Mouse (Mus musculus) thymus, postnatal 25 days (tissue): Measurements from ENCODE around the gene Mtch1.
"Not testable (repeated sequence)": the region's sequence is repeated elsewhere in the genome, so short reads cannot be mapped to it uniquely, and the experiment has no call there.

Experiments used
- DNase-seq: peaks from one replicate; pipeline ENCODE4 v3.0.0; 2022

The Mtch1 gene

GRCm38 (mm10) chr17:29332186-29332685 lies 15.5 kb downstream of the Mtch1 start:
- peak; percentile 66 for DNase-seq

DNA sequence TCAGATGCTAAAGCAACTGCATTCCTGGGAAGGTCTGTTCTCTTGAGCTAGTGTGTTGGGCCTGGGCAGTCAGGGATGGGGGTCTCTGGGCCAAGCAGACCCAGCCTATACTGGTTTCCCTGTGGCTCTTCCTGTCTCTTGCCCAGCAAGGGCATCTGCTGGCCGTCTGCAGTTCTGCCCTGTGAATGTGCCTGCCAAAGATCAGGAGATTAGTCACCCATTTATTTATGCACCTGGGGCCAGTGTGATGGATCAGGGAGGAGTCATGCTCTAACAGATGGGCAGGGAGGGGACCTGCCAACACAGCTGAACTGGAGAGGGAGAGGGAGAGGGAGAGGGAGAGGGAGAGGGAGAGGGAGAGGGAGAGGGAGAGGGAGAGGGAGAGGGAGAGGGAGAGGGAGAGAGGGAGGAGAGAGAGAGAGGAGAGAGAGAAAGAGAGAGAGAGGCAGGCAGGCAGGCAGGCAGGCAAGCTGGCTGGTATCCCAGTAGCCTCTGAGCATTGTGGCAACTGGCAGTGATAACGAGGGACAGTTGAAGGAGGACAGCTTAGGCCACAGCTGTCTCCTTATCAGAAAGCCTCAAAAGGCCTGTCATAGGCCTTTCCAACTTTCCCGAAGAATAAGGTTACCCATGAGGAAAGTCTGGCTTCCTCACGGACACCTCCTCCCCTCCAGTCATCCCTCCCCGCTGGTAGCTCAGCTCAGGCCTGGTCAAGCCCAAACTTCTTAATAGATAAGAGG lies 16.9 kb downstream of the Mtch1 start:
- DNase-seq = no peak

DNA sequence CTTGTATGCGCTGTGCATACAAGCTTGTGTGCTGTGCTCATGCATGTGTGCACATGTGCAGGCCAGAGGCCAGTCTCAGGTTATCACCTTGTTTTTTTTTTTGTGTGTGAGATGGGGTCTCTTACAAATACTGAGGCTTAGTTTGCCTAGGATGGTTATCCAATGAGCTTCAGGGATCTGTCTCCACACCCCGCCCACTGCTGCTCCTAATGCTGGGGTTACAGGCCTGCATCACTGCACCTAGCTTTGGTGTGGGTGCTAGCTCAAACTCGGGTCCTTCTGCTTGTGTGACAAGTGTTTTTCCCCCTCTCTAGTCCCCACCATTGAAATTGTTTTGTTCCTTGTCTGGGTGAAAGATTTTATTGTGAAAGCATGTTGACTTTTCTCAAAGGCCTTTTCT lies 17.5 kb downstream of the Mtch1 start:
- DNase-seq = no peak

DNA sequence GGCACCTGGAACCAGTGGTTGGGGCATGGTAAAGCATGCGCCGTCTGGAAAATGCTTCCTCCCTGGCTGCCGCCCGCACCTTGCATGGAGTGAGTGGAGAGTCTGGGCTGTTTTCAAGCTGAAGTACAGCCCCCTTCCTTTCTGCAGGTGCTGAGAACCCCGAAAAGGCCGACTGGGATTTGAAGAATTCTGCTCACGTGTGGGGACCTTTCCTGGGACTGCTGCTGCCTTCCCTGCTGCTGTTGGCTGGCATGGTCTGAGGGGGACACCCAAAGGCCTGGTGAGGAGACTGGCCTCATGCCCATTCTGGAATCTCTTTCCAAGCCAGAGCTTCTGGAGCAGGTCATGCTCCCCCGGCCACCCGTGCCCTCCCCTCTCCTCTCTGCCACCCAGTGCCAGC lies 20.0 kb downstream of the Mtch1 start:
- no peak for DNase-seq

- DNase-seq = no peak
These were observed 20.9 kb downstream of the Mtch1 start for GRCm38 (mm10) chr17:29326531-29327529.

GRCm38 (mm10) chr17:29325831-29326230 lies 21.9 kb downstream of the Mtch1 start:
- no peak for DNase-seq

DNA sequence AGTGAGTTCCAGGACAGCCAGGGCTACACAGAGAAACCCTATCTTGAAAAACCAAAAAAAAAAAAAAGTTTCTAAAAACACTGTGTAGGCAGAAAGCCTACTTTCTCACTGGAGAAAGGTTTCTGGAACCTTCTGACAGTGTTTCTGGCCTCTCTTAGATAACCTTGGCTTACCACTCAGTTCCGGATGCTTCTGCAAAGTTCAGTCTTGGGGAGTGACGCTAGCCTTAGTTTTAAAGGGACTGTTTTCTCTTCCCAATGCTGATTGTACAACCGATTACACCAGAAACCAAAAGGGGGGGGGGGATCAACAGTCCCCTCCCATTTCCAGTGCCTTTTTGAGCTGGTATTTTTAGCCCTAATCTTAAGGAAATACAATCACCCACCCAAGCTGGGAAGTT lies 24.1 kb downstream of the Mtch1 start:
- DNase-seq = no peak

DNA sequence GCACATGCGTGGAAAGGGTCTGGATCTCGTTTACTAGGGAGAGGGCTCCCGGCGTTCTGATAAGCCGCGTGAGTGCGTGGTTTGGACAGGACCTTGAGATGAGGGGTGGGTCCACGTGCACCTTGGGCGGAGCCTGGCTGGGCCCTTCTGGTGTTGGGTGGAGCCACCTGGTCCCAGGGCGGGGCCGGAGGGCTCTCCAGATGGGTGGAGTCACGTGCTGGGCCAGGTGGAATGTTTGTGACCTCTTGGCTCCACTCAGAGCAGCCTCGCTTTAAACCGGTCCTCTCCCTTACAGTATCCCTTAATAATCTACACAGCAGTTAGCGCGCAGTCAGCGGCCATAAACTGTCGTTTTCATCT lies 25.2 kb downstream of the Mtch1 start:
- no peak for DNase-seq

GRCm38 (mm10) chr17:29321765-29322602 lies 25.8 kb downstream of the Mtch1 start:
- DNase-seq = no peak

GRCm38 (mm10) chr17:29319881-29320639 lies 27.7 kb downstream of the Mtch1 start:
- DNase-seq = no peak

GRCm38 (mm10) chr17:29319476-29319875 lies 28.3 kb downstream of the Mtch1 start:
- DNase-seq = no peak

DNA sequence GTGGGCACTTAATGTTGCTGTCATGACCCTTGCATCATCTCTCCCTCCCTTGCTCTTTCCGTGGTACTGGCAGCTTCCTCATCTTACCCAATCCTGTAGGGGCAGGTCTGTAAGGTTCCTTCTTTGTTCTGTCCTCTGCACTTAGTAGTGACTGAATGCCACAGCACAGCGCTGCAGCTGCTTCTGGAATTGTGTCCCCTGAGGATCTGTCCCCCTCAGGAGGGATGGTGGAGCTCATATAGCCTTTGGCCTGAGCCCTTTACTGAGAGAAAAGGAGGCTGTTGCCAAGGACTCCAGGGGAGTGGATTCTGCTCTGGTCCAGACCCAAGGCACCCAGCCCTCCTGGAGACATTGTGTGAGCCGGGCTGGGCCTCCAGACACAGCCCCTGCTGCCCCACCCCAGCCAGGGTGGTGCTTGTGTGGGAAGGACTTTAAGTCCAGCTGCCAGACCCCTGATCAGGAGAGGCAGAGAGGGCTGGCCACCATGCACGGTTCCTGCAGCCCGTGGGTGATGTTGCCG lies 28.9 kb downstream of the Mtch1 start:
- no peak for DNase-seq

- not testable (repeated sequence) for DNase-seq
These were observed 30.4 kb downstream of the Mtch1 start, which contains the start of gene Pi16 for GRCm38 (mm10) chr17:29317380-29317779. Gene Pi16 (plus strand): TSS chr17:29317680.

DNA sequence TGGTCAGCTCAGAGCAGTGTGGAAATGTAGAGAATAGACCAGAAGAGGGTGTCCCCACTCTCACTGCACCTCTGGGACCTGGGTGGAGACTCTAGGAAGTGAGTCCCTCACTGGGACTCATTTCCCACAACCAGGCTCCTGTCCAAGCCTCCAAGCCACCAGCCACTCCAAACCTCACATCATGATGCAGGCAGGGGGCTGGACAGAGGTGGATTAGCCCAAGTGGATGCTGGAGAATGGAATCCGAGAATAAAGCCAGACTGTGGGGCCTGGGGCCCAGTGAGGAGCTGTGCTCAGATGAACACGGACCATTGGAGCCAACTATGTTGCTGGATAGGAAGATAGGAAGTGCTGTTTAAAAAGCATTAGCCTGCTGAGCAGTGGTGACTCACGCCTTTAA lies 30.8 kb downstream of the Mtch1 start:
- DNase-seq = no peak

- DNase-seq = no peak
These were observed 31.9 kb downstream of the Mtch1 start for GRCm38 (mm10) chr17:29315672-29316465.

GRCm38 (mm10) chr17:29313300-29313699 lies 34.4 kb downstream of the Mtch1 start:
- no peak for DNase-seq

DNA sequence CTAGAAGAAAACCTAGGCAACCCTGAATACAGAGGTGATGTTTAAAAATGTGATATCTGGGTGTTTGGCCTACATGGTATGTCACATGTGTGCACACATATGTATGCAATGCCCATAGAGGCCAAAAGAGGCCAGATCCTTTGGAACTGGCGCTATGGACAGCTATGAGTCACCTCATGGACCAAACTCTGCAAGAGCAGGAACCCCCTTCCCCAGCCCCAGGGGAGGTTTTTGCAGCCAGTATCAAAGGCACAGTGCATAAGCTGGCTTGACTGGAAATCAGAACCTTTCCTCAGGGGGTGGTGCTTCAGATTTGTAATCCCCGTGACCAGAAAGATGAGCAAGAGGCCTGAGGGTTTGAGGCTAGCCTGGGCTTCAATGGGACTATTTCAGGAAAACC lies 35.7 kb downstream of the Mtch1 start:
- no peak for DNase-seq

DNA sequence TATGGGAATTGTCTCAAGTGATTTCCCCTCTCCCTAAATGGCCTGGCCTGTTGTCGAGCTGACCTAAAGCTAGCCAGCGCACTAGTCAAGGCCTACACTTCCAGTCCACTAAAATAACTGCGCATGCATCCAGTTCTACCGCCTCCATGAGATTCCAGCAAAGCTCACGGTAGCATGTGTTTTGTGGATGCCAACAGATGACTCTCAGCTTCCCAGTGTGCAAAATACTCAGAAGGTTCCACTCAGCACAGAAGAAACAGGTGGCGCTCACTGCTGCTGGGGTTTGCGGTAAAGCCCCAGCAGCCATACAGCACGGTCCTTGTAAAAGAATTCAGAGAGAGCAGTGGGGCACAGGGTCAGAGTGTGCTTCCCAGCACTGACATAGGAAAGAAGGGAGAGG lies 36.1 kb downstream of the Mtch1 start:
- no peak for DNase-seq

DNA sequence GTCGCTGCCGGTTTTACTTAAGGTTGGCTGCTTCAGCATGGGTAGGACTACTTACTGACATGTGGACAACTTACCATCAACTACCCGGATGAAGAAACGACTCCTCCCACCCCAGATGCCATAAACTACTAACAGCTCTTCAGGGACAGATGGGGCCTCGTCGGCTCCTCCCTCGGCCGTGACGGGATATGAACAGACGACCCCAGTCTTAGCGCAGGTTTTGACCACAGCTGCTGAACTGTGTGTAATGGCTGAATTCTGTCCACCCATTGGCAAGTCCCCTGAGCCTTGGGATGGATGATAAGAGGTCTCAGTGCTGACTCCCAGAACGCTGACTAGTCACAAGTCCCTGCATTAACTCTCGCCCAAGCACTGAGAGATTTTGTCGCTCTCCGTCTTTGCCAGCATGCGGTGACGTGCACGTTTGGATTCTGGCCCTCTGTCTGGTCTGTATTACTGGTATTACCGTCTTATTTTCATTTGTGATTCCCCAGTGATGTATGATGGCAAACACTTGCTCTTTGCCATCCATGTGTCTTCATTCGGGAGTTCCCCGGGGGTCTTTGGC lies 37.6 kb downstream of the Mtch1 start:
- no peak for DNase-seq

DNA sequence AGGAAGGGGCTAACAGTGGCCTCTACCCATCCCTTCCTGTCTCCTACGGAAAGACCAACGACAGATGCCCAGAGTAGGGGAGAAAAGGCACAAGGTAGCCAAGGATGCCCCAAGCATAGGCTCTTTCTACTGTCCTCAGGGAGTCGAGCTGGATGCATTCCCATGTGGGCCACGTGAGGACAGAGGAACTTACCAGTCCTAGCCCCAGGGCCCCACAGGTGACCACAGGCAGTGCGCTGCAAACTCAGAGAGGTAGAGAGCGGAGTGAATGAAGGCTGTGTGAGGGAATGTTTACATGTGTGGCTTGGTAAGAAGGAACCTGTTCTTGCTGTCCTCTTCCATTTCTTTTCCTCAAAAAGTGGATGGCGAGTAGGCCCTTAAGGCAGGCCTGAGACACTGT lies 41.9 kb downstream of the Mtch1 start:
- DNase-seq = no peak
